8 mouse cellular contexts compared by ENCODE assay signal in the genomic region with DNA sequence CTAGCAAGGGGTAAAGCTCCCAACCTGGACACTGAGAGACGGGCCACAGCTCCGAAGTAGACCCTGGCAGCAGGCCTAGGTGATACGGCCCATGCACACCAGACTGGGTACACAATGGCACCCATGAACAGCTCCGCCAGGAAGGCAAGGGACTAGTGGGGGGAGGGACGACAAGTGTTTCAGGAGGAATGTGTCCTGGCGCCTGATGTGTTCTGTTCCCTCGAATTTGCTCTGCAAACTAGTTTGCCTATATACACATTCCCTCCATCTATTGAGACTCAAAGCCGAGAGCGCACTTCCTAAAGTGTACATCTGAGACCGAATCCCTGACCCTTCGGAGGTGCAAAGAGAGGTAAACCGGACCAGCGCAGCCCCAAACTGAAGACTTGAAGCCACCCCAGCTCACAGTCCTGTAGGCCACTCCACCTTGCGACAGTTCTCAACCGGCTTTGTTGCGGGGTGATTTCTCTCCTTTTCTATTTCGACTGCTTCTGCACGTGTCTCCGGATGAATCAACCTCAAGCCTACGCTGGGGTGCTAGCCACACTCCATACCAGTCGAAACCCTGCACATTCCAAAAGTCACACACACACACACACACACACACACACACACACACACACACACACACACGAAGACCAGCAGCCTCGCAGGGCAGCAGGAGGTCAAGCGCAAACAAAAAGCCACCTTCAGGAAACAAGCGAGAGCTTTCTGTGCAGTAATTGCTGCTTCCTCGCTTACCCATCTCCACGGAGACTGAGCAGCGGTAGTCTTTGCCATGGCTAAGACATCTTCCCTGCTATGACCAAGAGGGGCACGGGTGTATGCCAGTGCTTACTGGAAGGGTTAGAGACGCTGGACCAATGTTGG. TPM values are rescaled to one million over a fixed set of nuclear protein-coding genes. Genes with fewer than 3 reads are reported as not detected.
DNase-seq lines count a peak whose midpoint lies in the region; ATAC-seq and TF ChIP-seq lines count a peak whose summit lies in the region.

No protein-coding gene starts in this region.

- no peak for TF ChIP-seq CTCF in left cerebral cortex, adult 2 months (IDR thresholded peaks at IDR 0.05)
- no peak for TF ChIP-seq CTCF in cortical plate, adult 2 months (IDR thresholded peaks at IDR 0.05; ENCODE audit: extremely low read depth, insufficient read depth, low read length)

- peak in 1 of 2 experiments; percentile 28 for DNase-seq in left cerebral cortex, adult 2 months (ENCODE audit: extremely low spot score in 1 of 2, low spot score in 2 of 2)
- no peak for DNase-seq in left cerebral cortex, postnatal 4 days
- peak; percentile 67 for DNase-seq in hindbrain, embryonic 10.5 days (ENCODE audit: low spot score)
- DNase-seq in thymus, postnatal 10 days (ENCODE audit: low spot score in 2 of 2) = no peak
- no peak for DNase-seq in liver
- DNase-seq in layer of hippocampus, postnatal 14 days (ENCODE audit: low spot score in 2 of 2) = no peak

- no peaks in the 10 kb centered on the region for H3K36me3 ChIP-seq in hindbrain, embryonic 10.5 days
- H3K36me3 ChIP-seq in midbrain, embryonic 15.5 days (replicated peaks) = no peaks in the 10 kb centered on the region

- no peaks in the 10 kb centered on the region for H3K9me3 ChIP-seq in hindbrain, embryonic 10.5 days
- H3K9me3 ChIP-seq in midbrain, embryonic 15.5 days = no peaks in the 10 kb centered on the region

- H3K27me3 ChIP-seq in hindbrain, embryonic 10.5 days (ENCODE audit: insufficient read depth, poor library complexity, severe bottlenecking) = peaks cover 93% of the 10 kb centered on the region
- peaks cover 10% of the 10 kb centered on the region; the same call in 1 of the 2 replicates for H3K27me3 ChIP-seq in midbrain, embryonic 15.5 days (replicated peaks)

- peak overlapping the region; percentile 76 for H3K27ac ChIP-seq in left cerebral cortex, adult 2 months
- no peak overlapping the region for H3K27ac ChIP-seq in cortical plate, adult 2 months (ENCODE audit: insufficient read depth, low read length)
- H3K27ac ChIP-seq in hindbrain, embryonic 10.5 days = peak overlapping the region; percentile 91
- H3K27ac ChIP-seq in midbrain, embryonic 15.5 days = peak overlapping the region; percentile 92

- peak overlapping the region; percentile 71 for H3K4me3 ChIP-seq in left cerebral cortex, adult 2 months
- H3K4me3 ChIP-seq in cortical plate, adult 2 months (ENCODE audit: insufficient read depth, low read length) = peak overlapping the region; percentile 50
- H3K4me3 ChIP-seq in hindbrain, embryonic 10.5 days = peak overlapping the region; percentile 82
- peak overlapping the region; percentile 94 for H3K4me3 ChIP-seq in midbrain, embryonic 15.5 days

- whole genome bisulfite sequencing in hindbrain, embryonic 10.5 days = 3% methylated on average over 30 of the region's 30 CpGs
- 1% methylated on average over 30 of the region's 30 CpGs for WGBS in midbrain, embryonic 15.5 days

- no peaks in the 10 kb centered on the region for H3K4me1 ChIP-seq in cortical plate, adult 2 months (ENCODE audit: control insufficient read depth, insufficient read depth, low read length)
- H3K4me1 ChIP-seq in hindbrain, embryonic 10.5 days (replicated peaks) = peaks cover 33% of the 10 kb centered on the region
- H3K4me1 ChIP-seq in midbrain, embryonic 15.5 days = peaks cover 43% of the 10 kb centered on the region

- intact Hi-C loops in left cerebral cortex, adult 2 months (cut with DNase I) = loop anchor here (1.0 to 5.0 kb wide), 2 partner anchors 85 to 214 kb away; no protein-coding TSS in a partner anchor
- intact Hi-C loops in left cerebral cortex, postnatal 4 days (cut with DNase I) = loop anchor here (5.0 to 10.0 kb wide), 4 partner anchors 192 to 1168 kb away; no protein-coding TSS in a partner anchor

- peak overlapping the region; percentile 90 for H3K4me2 ChIP-seq in midbrain, embryonic 15.5 days

- H3K9ac ChIP-seq in midbrain, embryonic 15.5 days = peak overlapping the region; percentile 97

- ATAC-seq in midbrain, embryonic 15.5 days (replicated peaks) = no peak

- TF ChIP-seq POLR2A in cortical plate, adult 2 months (IDR thresholded peaks at IDR 0.05; ENCODE audit: extremely low read depth, insufficient read depth, low read length) = no peak

RNA-seq across cellular contexts. Expression of gene Ephb1, which starts 2.1 kb away (rescaled TPM):
- 10 to 100 TPM; 23.4 to 26.7 TPM for total RNA-seq in left cerebral cortex, adult 2 months (2021)
- total RNA-seq in left cerebral cortex, postnatal 4 days (2021) = 10 to 100 TPM; 47.3 to 50.4 TPM
- polyA plus RNA-seq in cortical plate, adult 2 months (2012; rRNA removed) = 28.9 and 30.8 TPM in 2 replicates
- 8.0 and 12.0 TPM in 2 replicates for polyA plus RNA-seq in hindbrain, embryonic 10.5 days (2016; fragmentation: Nextera tagmentation; extraction: Ambion mirVana)
- polyA plus RNA-seq in midbrain, embryonic 15.5 days (2015; fragmentation: Nextera tagmentation; extraction: Ambion mirVana) = 90.2 and 92.9 TPM in 2 replicates
- 10 to 100 TPM; 46.2 to 48.5 TPM for total RNA-seq in layer of hippocampus, postnatal 14 days (2021)
